18 mouse cellular contexts compared by ENCODE assay signal in the genomic region with DNA sequence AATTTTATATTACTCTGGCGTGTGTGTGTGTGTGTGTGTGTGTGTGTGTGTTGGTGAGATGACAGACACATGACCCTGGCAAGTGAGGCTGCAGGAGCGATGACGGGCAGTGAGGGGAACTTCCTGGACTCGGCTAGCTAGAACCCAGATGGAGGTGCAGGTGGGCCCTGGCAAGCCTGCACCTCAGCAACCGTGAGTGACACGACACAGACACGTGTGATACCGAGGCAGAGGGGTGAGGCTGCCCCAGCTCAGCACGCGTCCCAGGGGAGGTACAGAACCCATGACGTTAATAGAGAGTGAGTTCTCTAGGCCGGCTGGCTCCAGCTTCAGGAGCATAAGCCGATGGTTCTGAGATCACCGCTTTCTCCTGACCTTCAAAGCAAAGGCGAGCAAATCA.
"Had no signal": no experiment of that assay in that cellular context is flagged by ENCODE, and none has a peak within 500 bp of the region (broad histone marks: within the 10 kb centered on the region; RNA-seq: fewer than 3 reads in every experiment).

No protein-coding gene starts in this region.

- DNase-seq: gastrocnemius, adult 2 months; gastrocnemius, postnatal 14 days; gastrocnemius, postnatal 36 days; heart, adult 11 months; heart, adult 2 months; heart, postnatal 10 days; heart, postnatal 4 days; kidney, adult 18-20 months; kidney, adult 8-10 months; kidney, postnatal 10 days; kidney, postnatal 25 days; kidney, postnatal 4 days; liver; liver, embryonic 13.5 days had no signal

- ATAC-seq: hindbrain, embryonic 16.5 days; inflammation-experienced regulatory T-cells, adult 6 months; intestine, embryonic 15.5 days; intestine, postnatal 0 days had no signal
